Mouse (Mus musculus): ENCODE measurements around the gene Yy1. TPM values are rescaled to one million over a fixed set of nuclear protein-coding genes. Genes with fewer than 3 reads are reported as not detected.

Yy1 gene
- polyA plus RNA-seq, 1 experiment, result 62.6 TPM

GRCm38 (mm10) chr12:108857109-108857508 lies 64.3 kb downstream of the Yy1 start:
- TF ChIP-seq GATA1 (IDR thresholded peaks at IDR 0.05; ENCODE audit: low read length), result no peak

GRCm38 (mm10) chr12:108857589-108858184 lies 64.9 kb downstream of the Yy1 start:
- no peak for TF ChIP-seq GATA1 (IDR thresholded peaks at IDR 0.05; ENCODE audit: low read length)

- TF ChIP-seq GATA1 (IDR thresholded peaks at IDR 0.05; ENCODE audit: low read length), result no peak
These were observed 65.7 kb downstream of the Yy1 start for GRCm38 (mm10) chr12:108858486-108858885.

GRCm38 (mm10) chr12:108865007-108865494 lies 72.3 kb downstream of the Yy1 start:
- no peak for TF ChIP-seq GATA1 (IDR thresholded peaks at IDR 0.05; ENCODE audit: low read length)

GRCm38 (mm10) chr12:108869575-108869974 lies 76.8 kb downstream of the Yy1 start:
- no peak for TF ChIP-seq GATA1 (IDR thresholded peaks at IDR 0.05; ENCODE audit: low read length)

Other genes with a start within 250 kb of the Yy1 start
- 0.05 TPM in 1 of 2 replicates, not detected in the other for gene Evl, start 238.3 kb upstream of the Yy1 start, polyA plus RNA-seq (2012)
- not detected in 2 replicates for gene Degs2, start 90.7 kb upstream of the Yy1 start, polyA plus RNA-seq (2012)
- gene Slc25a29, start 42.9 kb downstream of the Yy1 start, polyA plus RNA-seq (2012), result 1.1 and 1.6 TPM in 2 replicates
- 3.2 and 3.4 TPM in 2 replicates for gene Slc25a47, start 43.1 kb downstream of the Yy1 start, polyA plus RNA-seq (2012)
- gene Wdr25, start 100.7 kb downstream of the Yy1 start, polyA plus RNA-seq (2012), result 4.1 and 5.0 TPM in 2 replicates
- 38.6 and 104 TPM in 2 replicates for gene Wars, start 101.2 kb downstream of the Yy1 start, polyA plus RNA-seq (2012)